Mouse (Mus musculus) MN1 (cell line): ENCODE results near the gene E330034G19Rik.
"Not testable (repeated sequence)": the region's sequence is repeated elsewhere in the genome, so short reads cannot be mapped to it uniquely, and the experiment has no call there.

ENCODE experiments used
- DNase-seq: peaks from one replicate; pipeline ENCODE4 v3.0.0-alpha.2; 2016; ENCODE audit warnings: low spot score

E330034G19Rik gene

GRCm38 (mm10) chr14:24292914-24293313 lies at the start of gene E330034G19Rik:
E330034G19Rik (plus strand) TSS chr14:24293214.
- DNase-seq: no peak

DNA sequence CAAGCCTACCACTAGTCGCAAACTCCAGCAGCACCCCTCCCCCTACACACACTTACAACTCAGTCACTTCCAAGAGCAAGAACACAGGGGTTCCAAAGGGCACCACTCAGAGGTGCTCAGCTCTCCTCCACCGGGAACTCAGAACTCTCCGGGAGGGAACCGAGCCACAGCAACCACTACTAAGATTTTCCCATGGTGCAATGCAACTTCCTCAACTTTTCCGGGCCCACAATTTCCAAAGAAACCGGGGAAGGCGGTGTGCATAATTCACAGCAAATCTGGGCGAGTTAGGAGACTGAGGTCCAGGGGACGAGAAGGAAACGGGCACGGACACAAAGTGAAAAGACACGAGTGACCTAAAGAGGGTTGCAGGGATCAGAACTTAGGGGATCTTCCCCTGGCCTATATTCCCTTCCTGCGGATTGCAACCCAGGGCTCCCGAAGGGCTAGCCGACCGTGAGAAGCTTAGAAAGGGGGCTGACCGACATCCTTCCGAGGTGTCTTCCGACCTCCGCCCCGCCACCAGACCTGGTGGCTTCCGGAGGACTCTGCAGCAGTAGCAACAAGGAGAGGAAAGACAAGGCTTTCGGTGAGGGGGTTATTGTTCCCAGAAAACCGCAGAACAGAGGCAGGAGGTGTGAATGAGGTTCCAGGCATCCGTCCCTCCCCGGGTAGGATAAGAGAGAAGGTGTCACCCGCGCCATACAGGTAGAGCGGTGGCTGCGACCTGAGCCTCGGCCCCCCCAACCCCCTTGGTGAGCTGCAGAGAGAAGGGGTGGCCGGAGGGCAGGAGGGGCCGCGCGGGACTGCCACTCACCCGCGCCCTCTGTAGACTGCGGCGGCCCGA lies 48.5 kb upstream of the E330034G19Rik start:
- DNase-seq: peak; percentile 17

DNA sequence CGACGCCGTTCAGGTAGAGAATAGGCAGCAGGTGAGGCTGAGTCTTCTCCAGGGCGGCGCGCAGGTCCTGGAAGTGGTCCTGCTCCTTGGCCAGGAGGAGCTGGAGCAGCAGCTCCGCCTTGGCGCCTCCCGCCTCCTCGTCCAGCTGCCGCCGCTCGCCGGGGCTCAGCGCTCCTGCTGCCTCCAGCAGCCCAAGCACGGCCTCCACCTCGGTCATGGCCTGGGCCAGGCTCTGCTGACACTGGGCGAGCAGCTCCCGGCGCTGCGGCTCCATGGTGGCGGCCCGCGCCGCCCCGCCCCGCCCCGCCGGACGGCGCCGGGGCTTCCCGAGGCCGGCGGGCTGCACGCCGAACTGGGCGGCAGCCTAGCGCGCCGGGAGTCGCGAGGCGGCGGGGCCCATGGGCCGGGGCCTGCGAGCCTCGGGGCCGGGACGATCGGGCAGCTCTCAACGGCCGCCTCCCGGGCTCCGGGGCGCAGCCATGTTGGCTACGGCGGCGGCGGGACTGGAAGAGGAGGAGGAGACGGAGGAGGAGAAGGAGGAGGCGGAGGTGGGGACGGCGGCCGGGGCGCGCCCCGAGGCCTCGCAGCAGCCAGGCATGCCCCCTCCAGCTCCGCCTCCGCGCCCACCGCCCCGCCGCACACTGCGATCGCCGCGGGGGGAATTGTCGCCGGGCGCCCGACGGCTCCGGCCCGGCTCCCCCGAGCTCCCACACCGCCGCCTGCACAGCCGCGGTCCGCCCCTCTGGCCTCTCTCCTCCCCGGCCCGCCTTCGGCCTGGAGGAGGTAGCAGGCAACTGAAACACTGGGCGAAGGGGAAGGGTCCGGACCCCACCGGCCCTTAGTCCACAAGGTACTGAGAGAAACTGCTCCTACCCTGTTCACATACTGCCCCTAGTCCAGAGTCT lies 47.6 kb upstream of the E330034G19Rik start, which contains the start of gene Dlg5:
Gene Dlg5 (minus strand): TSS at position 744 of the 905 bp plus-strand sequence.
- peak; percentile 48 for DNase-seq

DNA sequence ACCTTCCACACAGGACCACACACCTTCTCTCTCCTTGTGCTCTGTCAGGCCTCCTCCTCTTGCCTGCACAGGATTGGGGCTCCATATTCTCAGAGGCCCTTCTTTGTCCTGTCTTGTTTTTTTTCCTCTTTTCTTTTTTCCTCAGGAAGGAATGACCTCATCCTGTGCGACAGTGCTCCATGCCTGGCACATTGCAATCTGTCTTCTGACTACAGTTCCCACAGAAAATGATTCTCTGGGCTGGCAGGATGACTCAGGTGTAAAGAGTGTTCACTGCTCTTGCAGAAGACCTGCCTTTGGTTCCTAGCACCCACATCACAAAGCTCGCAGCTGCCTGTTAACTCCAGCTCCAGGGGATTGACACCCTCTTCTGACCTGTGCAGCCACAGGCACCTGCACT lies 43.1 kb upstream of the E330034G19Rik start:
- DNase-seq: no peak

GRCm38 (mm10) chr14:24251326-24251725 lies 41.7 kb upstream of the E330034G19Rik start:
- DNase-seq: no peak

DNA sequence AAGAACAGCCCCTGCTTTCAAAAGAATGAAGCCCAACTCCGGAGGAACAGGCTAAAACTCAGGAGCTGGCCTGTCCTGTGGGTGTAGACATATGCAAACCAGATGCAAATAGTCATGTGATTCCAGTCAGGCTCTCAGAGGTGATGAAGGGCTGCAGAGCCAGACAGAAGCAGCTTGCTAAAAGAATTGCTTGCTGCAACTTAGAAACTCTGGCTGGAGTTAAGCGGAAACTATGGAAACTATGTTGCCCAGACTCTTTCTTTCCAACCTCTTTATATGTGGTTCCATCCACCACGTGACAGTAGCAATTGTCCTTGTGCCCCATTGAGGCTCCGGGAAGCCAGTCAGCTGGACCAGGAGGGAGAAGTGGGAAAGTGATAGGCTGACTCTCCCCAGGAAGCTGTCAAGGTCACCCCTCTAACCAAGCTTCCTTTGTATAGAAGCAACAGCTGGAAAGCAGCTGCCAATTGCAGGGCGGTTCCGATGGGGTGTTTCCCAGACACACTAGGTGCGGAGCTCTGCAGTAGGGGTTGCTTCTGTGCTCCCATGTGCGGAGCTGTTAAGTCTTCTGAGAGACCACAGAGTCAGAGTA lies 39.3 kb upstream of the E330034G19Rik start:
- DNase-seq: peak; percentile 19

GRCm38 (mm10) chr14:24255956-24256355 lies 37.1 kb upstream of the E330034G19Rik start:
- DNase-seq: no peak

GRCm38 (mm10) chr14:24260391-24260790 lies 32.6 kb upstream of the E330034G19Rik start:
- no peak for DNase-seq

GRCm38 (mm10) chr14:24262382-24262781 lies 30.6 kb upstream of the E330034G19Rik start:
- DNase-seq: no peak

GRCm38 (mm10) chr14:24262915-24263314 lies 30.1 kb upstream of the E330034G19Rik start:
- no peak for DNase-seq

GRCm38 (mm10) chr14:24269571-24269970 lies 23.4 kb upstream of the E330034G19Rik start:
- DNase-seq: peak; percentile 24

DNA sequence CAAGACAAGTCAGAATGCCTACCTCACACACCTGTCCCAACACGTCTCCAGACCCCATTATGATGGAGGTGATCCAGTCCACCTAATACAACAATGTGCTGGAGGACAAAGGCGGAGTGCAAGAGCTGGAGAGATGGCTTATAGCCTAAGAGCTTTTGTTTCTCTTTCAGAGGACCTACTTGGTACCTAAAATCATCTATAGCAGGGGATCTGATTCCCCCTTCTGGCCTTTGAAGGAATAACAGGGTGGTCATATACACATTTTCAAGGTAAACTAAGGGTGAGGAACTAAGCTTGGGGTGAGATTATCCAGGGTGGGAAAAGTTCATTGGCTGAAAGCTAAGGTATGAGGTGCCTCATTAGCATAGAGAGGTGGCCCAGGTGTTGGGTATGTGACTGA lies 19.4 kb upstream of the E330034G19Rik start:
- peak; percentile 33 for DNase-seq

GRCm38 (mm10) chr14:24275534-24275933 lies 17.5 kb upstream of the E330034G19Rik start:
- peak; percentile 38 for DNase-seq

DNA sequence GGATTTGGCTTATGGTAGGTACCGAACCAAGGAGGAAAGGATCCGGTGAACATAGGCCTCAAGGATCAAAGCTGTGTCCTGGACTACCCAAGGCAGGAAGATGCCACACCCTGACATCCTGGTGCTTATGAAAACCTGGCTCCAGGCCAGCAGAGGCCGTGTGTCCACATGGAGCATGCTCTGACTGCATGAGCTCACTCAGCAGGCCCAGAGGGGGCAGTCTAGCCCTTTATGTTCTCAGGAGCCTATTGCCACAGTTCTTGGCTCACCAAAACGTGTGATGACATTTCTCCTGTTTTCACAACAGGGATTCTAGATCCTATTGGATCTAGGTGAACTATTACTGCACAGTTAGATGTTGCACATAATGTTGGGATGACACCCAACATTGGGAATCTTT lies 11.7 kb upstream of the E330034G19Rik start:
- DNase-seq: no peak

DNA sequence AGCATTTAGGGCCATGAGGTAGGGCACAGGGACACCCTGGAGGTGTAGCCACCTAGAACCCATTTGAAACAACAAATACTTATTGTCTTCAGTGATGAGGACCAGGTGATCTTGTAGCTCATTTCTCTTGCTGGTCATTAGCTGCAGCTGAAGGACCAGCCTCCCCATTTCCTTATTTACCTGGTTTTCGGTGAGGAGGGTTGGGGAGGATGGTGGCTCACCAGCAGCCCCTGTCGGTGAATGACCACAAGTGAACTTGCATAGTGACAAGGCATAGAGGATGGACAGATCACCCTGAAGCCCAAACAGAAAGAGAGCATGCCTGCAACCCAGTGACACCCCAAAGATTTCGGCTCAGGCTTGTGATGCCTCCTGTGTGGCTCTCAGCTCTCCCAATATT lies 10.7 kb upstream of the E330034G19Rik start:
- DNase-seq: no peak

- DNase-seq: no peak
These were observed 6.9 kb upstream of the E330034G19Rik start for GRCm38 (mm10) chr14:24286136-24286535.

DNA sequence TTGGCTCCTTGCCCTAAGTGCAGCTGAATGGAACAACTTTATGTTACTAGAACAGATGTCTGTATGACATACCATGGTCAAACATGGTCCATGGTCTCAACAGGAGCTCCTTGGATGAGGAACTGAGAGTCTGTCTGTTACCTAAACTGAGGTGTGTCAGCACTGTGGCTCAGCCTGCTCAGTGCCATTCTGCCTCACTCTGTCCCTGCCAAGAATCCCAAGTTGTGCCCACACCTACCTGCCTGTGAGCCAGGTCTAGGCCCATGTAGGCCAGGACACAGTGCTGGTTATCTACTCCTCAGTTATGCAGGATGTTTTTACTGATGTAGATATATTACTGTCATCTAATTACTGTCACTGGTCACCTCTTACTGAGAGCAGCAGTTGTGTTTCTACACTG lies 2.3 kb upstream of the E330034G19Rik start:
- no peak for DNase-seq

DNA sequence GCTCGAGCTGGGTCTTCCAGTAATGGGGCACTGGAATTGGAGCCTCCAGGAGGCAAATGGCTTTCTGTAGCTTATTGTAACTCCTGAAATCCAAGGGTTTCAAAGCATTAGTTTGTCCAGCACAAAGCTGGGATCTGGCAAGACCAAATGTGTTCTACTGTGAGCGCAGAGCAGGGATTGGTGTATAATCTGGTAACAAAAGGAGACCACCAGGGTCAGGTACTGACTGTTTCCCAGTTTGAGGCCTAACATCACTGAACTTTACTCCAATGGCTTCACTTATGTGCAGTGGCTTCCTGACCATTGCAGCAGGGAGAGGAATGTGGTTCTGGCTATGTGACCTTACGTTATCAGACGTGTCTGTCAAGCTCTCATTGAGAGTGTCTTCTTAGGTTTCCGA lies 617 bp downstream of the E330034G19Rik start:
- no peak for DNase-seq

DNA sequence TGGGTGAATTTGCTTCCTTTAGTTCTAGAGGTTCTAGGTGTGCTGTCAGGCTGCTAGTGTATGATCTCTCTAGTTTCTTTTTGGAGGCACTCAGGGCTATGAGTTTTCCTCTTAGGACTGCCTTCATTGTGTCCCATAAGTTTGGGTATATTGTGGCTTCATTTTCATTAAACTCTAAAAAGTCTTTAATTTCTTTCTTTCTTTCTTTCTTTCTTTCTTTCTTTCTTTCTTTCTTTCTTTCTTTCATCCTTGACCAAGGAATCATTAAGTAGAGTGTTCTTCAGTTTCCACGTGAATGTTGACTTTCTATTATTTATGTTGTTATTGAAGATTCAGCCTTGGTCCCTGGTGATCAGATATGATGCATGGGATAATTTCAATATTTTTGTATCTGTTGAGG lies 9.1 kb downstream of the E330034G19Rik start:
- DNase-seq: not testable (repeated sequence)

DNA sequence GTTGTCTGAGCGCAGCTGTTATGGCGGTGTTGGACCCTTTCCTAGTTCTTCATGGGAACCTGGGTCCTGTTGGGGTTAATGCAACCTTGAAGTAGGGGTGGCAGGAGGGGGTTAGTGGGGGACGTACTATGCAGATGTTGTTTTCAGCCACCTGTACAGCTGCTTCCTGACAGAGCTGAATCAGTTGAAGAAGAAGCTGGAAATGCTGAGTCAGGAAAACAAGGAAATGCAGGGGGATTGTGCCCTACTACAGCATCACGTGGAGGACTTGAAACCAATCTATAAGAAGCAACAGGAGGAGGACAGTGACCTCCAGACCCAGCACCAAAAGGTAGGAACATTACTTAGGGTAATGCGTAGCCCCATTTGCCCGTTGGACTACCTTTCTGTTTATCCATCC lies 13.7 kb downstream of the E330034G19Rik start:
- no peak for DNase-seq

GRCm38 (mm10) chr14:24307146-24307545 lies 14.1 kb downstream of the E330034G19Rik start:
- no peak for DNase-seq

- peak; percentile 29 for DNase-seq
These were observed 18.1 kb downstream of the E330034G19Rik start for GRCm38 (mm10) chr14:24311110-24311509.
